Mouse (Mus musculus) regulatory T cell (primary cell): ENCODE measurements around the gene Cyp2g1.
"Not testable (repeated sequence)": the region's sequence is repeated elsewhere in the genome, so short reads cannot be mapped to it uniquely, and the experiment has no call there.

Source experiments
- in situ Hi-C: fragments of 300-600 bp; cut with MboI, MseI; formaldehyde crosslinking; loops from one replicate; pipeline ENCODE4 v1.15.1; 2025; ENCODE audit warnings: high pct_unique_total_duplicates

The Cyp2g1 gene

GRCm38 (mm10) chr7:26808592-26808991 is at the start of gene Cyp2g1:
Cyp2g1 (plus strand) TSS chr7:26808892.
- in situ Hi-C loops, result no loop called here

GRCm38 (mm10) chr7:26767084-26767483 is 41.6 kb upstream of the Cyp2g1 start:
- in situ Hi-C loops, result loop anchor here (25.0 kb wide), 1 partner anchor 520 kb away; no protein-coding TSS in a partner anchor

GRCm38 (mm10) chr7:26769881-26770470 is 38.7 kb upstream of the Cyp2g1 start:
- in situ Hi-C loops, result loop anchor here (25.0 kb wide), 1 partner anchor 517 kb away; no protein-coding TSS in a partner anchor

GRCm38 (mm10) chr7:26772866-26773586 is 35.7 kb upstream of the Cyp2g1 start:
- in situ Hi-C loops, result loop anchor here (25.0 kb wide), 1 partner anchor 514 kb away; no protein-coding TSS in a partner anchor

- in situ Hi-C loops, result no loop called here
Measured at GRCm38 (mm10) chr7:26775866-26776265, 32.8 kb upstream of the Cyp2g1 start.

GRCm38 (mm10) chr7:26777806-26778205 is 30.9 kb upstream of the Cyp2g1 start:
- in situ Hi-C loops, result no loop called here

GRCm38 (mm10) chr7:26778474-26778873 is 30.2 kb upstream of the Cyp2g1 start:
- in situ Hi-C loops, result no loop called here

GRCm38 (mm10) chr7:26779799-26780416 is 28.8 kb upstream of the Cyp2g1 start:
- in situ Hi-C loops, result no loop called here

- in situ Hi-C loops, result no loop called here
Measured at GRCm38 (mm10) chr7:26780510-26780909, 28.2 kb upstream of the Cyp2g1 start.

GRCm38 (mm10) chr7:26780998-26781766 is 27.5 kb upstream of the Cyp2g1 start:
- in situ Hi-C loops, result no loop called here

GRCm38 (mm10) chr7:26781767-26782131 is 26.9 kb upstream of the Cyp2g1 start:
- in situ Hi-C loops, result no loop called here

GRCm38 (mm10) chr7:26783163-26783562 is 25.5 kb upstream of the Cyp2g1 start:
- in situ Hi-C loops, result no loop called here

GRCm38 (mm10) chr7:26786013-26786412 is 22.7 kb upstream of the Cyp2g1 start:
- in situ Hi-C loops, result not testable (repeated sequence)

- in situ Hi-C loops, result no loop called here
Measured at GRCm38 (mm10) chr7:26789984-26790383, 18.7 kb upstream of the Cyp2g1 start.

- in situ Hi-C loops, result no loop called here
Measured at GRCm38 (mm10) chr7:26800104-26800503, 8.6 kb upstream of the Cyp2g1 start.

GRCm38 (mm10) chr7:26800996-26801395 is 7.7 kb upstream of the Cyp2g1 start:
- in situ Hi-C loops, result no loop called here

- in situ Hi-C loops, result not testable (repeated sequence)
Measured at GRCm38 (mm10) chr7:26831556-26832292, 23.0 kb downstream of the Cyp2g1 start.

GRCm38 (mm10) chr7:26832668-26833067 is 24.0 kb downstream of the Cyp2g1 start:
- in situ Hi-C loops, result not testable (repeated sequence)

GRCm38 (mm10) chr7:26835059-26835458 is 26.4 kb downstream of the Cyp2g1 start, which contains the start of gene Cyp2a5:
Cyp2a5 (plus strand) TSS chr7:26835305.
- in situ Hi-C loops, result loop anchor here (5.0 kb wide), 1 partner anchor 528 kb away; the partner anchor contains the start of gene Cyp2a4

- in situ Hi-C loops, result loop anchor here (5.0 kb wide), 1 partner anchor 109 kb away; no protein-coding TSS in a partner anchor
Measured at GRCm38 (mm10) chr7:26843400-26843799, 34.7 kb downstream of the Cyp2g1 start.

- in situ Hi-C loops, result not testable (repeated sequence)
Measured at GRCm38 (mm10) chr7:26850063-26850462, 41.4 kb downstream of the Cyp2g1 start.
